Mouse (Mus musculus) layer of hippocampus, adult 8-10 months (tissue): ENCODE measurements around the gene Mlst8. TPM values are rescaled to one million over a fixed set of nuclear protein-coding genes. Genes with fewer than 3 reads are reported as not detected.

Experiments used
- DNase-seq, 2 experiments: peaks; one replicate each; pipeline ENCODE4 v3.0.0; 2022; ENCODE audit warnings: low spot score in 2 of 2
- total RNA-seq, 4 experiments: library from RNA; stranded (reverse); gene quantifications; 2 replicates each; pipeline ENCODE4 v1.2.4; 2022

Mlst8 gene
- total RNA-seq, 4 experiments from 2014 or later = 39.7 to 43.9 (median 41.9) TPM

GRCm38 (mm10) chr17:24489265-24490030 is 10.6 kb upstream of the Mlst8 start:
- DNase-seq = peak in 1 of 2 experiments; percentile 13

GRCm38 (mm10) chr17:24488662-24489264 is 9.9 kb upstream of the Mlst8 start:
- peak in 1 of 2 experiments; percentile 12 for DNase-seq

GRCm38 (mm10) chr17:24488186-24488661 is 9.3 kb upstream of the Mlst8 start, which contains the start of gene Caskin1:
Caskin1 (plus strand) TSS chr17:24488601.
- DNase-seq = no peak

- DNase-seq = no peak
These were observed 6.4 kb upstream of the Mlst8 start for GRCm38 (mm10) chr17:24485090-24485860.

GRCm38 (mm10) chr17:24483495-24483894 is 4.6 kb upstream of the Mlst8 start:
- DNase-seq = no peak

- DNase-seq = no peak
These were observed 2.3 kb upstream of the Mlst8 start for GRCm38 (mm10) chr17:24481027-24481815.

GRCm38 (mm10) chr17:24480201-24480826 is 1.4 kb upstream of the Mlst8 start:
- no peak for DNase-seq

GRCm38 (mm10) chr17:24479431-24479830 is 553 bp upstream of the Mlst8 start:
- DNase-seq = no peak

GRCm38 (mm10) chr17:24477985-24478600 is 785 bp downstream of the Mlst8 start:
- no peak for DNase-seq

GRCm38 (mm10) chr17:24477053-24477984 is 1.6 kb downstream of the Mlst8 start:
- DNase-seq = no peak

GRCm38 (mm10) chr17:24476022-24476776 is 2.7 kb downstream of the Mlst8 start:
- no peak for DNase-seq

- no peak for DNase-seq
These were observed 3.3 kb downstream of the Mlst8 start for GRCm38 (mm10) chr17:24475586-24475985.

GRCm38 (mm10) chr17:24474557-24474956 is 4.3 kb downstream of the Mlst8 start:
- DNase-seq = peak; percentile 66 to 78

- no peak for DNase-seq
These were observed 5.1 kb downstream of the Mlst8 start, which contains the start of gene Bricd5 for GRCm38 (mm10) chr17:24473612-24474275. Bricd5 (plus strand) TSS chr17:24473884.

- no peak for DNase-seq
These were observed 6.4 kb downstream of the Mlst8 start for GRCm38 (mm10) chr17:24472512-24472911.

- DNase-seq = peak in 1 of 2 experiments; percentile 25
These were observed 8.0 kb downstream of the Mlst8 start for GRCm38 (mm10) chr17:24470701-24471527.
